Mouse (Mus musculus): Measurements from ENCODE around the gene Taar8c.

The Taar8c gene

DNA sequence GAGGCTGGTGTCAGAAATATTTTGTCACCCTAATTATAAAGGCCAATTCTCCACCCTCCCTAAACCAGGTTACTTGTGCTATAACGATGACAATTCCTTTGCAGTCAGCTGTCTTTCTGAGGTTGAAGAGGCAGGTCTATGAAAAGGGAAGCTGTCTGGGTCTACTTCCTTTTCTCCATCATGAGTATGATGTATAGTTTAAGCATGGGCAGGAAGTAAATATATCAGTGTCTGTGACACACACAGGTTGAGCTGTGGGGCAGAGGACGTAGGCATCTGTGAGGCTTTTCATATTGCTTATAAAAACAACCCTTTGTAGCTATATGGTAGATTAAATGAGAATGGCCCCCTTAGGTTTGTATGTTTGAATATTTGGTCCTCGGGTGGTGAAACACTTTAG is 42.7 kb downstream of the Taar8c start:
- no peak for DNase-seq (ENCODE audit: low spot score)

- no peak for DNase-seq (ENCODE audit: low spot score)
Observed at GRCm38 (mm10) chr10:24052039-24052438, 49.7 kb downstream of the Taar8c start.
